Mouse (Mus musculus): Measurements from ENCODE around the gene Meis1. TPM values are rescaled to one million over a fixed set of nuclear protein-coding genes. Genes with fewer than 3 reads are reported as not detected.

The Meis1 gene
- 95.6 and 102 TPM in 2 replicates for total RNA-seq (2017)

GRCm38 (mm10) chr11:19018489-19019203, at the start of gene Meis1:
TSS of gene Meis1 (minus strand) at chr11:19018985.
- ATAC-seq (replicated peaks; ENCODE audit: low read depth, poor library complexity, severe bottlenecking) = peak; percentile 76

GRCm38 (mm10) chr11:19067334-19067733, 48.5 kb upstream of the Meis1 start:
- no peak for ATAC-seq (replicated peaks; ENCODE audit: low read depth, poor library complexity, severe bottlenecking)

- no peak for ATAC-seq (replicated peaks; ENCODE audit: low read depth, poor library complexity, severe bottlenecking)
Measured at GRCm38 (mm10) chr11:19049276-19049675, 30.5 kb upstream of the Meis1 start.

- no peak for ATAC-seq (replicated peaks; ENCODE audit: low read depth, poor library complexity, severe bottlenecking)
Measured at GRCm38 (mm10) chr11:19036595-19037166, 17.9 kb upstream of the Meis1 start.

GRCm38 (mm10) chr11:19026581-19027561, 8.1 kb upstream of the Meis1 start:
- peak; percentile 87 for ATAC-seq (replicated peaks; ENCODE audit: low read depth, poor library complexity, severe bottlenecking)

- ATAC-seq (replicated peaks; ENCODE audit: low read depth, poor library complexity, severe bottlenecking) = no peak
Measured at GRCm38 (mm10) chr11:19025976-19026520, 7.3 kb upstream of the Meis1 start.

GRCm38 (mm10) chr11:19024496-19025265, 5.9 kb upstream of the Meis1 start:
- no peak for ATAC-seq (replicated peaks; ENCODE audit: low read depth, poor library complexity, severe bottlenecking)

GRCm38 (mm10) chr11:19023356-19023755, 4.6 kb upstream of the Meis1 start:
- ATAC-seq (replicated peaks; ENCODE audit: low read depth, poor library complexity, severe bottlenecking) = no peak

- ATAC-seq (replicated peaks; ENCODE audit: low read depth, poor library complexity, severe bottlenecking) = no peak
Measured at GRCm38 (mm10) chr11:19022576-19022975, 3.8 kb upstream of the Meis1 start.

- ATAC-seq (replicated peaks; ENCODE audit: low read depth, poor library complexity, severe bottlenecking) = no peak
Measured at GRCm38 (mm10) chr11:19020951-19021710, 2.3 kb upstream of the Meis1 start.

- peak; percentile 64 for ATAC-seq (replicated peaks; ENCODE audit: low read depth, poor library complexity, severe bottlenecking)
Measured at GRCm38 (mm10) chr11:19020371-19020824, 1.6 kb upstream of the Meis1 start.

GRCm38 (mm10) chr11:19019204-19020171, 703 bp upstream of the Meis1 start:
- no peak for ATAC-seq (replicated peaks; ENCODE audit: low read depth, poor library complexity, severe bottlenecking)

- ATAC-seq (replicated peaks; ENCODE audit: low read depth, poor library complexity, severe bottlenecking) = no peak
Measured at GRCm38 (mm10) chr11:19017719-19018413, 919 bp downstream of the Meis1 start.

GRCm38 (mm10) chr11:19017262-19017661, 1.5 kb downstream of the Meis1 start:
- ATAC-seq (replicated peaks; ENCODE audit: low read depth, poor library complexity, severe bottlenecking) = no peak

GRCm38 (mm10) chr11:19016481-19017220, 2.1 kb downstream of the Meis1 start:
- no peak for ATAC-seq (replicated peaks; ENCODE audit: low read depth, poor library complexity, severe bottlenecking)

- no peak for ATAC-seq (replicated peaks; ENCODE audit: low read depth, poor library complexity, severe bottlenecking)
Measured at GRCm38 (mm10) chr11:19015731-19016461, 2.9 kb downstream of the Meis1 start.
